ENCODE assay signal across 33 mouse cellular contexts in the genomic region with DNA sequence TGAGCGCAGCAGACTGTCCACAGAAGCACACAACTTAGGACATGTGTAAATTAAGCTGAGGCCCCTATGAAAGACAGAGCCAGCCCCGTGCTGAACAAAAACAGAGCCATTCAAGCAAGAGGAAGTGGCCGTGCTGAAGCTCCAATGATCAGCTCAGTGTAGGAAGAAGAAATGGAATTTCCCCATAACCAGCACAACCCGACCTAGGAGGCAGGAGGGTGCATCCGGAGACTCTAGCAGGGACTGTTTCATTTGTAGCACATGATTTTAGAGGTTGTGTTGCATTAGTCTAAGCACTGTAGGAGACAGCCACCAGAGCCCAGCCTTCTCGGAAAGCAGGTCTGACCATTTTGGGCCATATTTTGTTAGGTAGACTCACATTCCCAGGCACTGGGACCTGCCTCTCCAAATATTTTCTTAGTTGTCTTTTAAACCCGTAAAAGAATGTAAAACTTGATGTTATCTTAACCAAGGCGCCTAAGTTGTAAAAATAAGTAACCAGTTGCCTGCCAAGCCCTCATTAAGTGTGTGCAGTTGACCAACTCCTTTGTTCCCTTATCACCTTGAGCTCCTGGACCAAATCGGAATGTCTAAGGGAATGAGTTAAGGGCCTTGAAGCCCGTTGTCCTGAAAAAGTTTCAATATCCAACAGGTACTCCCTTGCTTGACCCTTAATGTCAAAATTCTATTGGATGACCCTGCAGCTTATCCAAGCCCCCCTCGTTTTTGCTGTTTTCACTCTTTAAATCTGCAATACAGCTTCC. TPM values are rescaled to one million over a fixed set of nuclear protein-coding genes. Genes with fewer than 3 reads are reported as not detected.
A peak's percentile ranks its signal among the peaks of the same experiment; 100 is the strongest.
DNase-seq lines count a peak whose midpoint lies in the region; ATAC-seq lines count a peak whose summit lies in the region.
"Had no signal": no experiment of that assay in that cellular context is flagged by ENCODE, and none has a peak within 500 bp of the region (broad histone marks: within the 10 kb centered on the region; RNA-seq: fewer than 3 reads in every experiment).

No protein-coding gene starts in this region.

- ATAC-seq in kidney, embryonic 15.5 days (replicated peaks; ENCODE audit: low FRiP score) = no peak
- ATAC-seq in lung, embryonic 15.5 days (ENCODE audit: borderline replicate concordance, extremely low read depth, low FRiP score, low TSS enrichment) = peak; percentile 52; the same call in 1 of the 2 replicates
- peak; percentile 58 for ATAC-seq in stomach, embryonic 15.5 days (ENCODE audit: insufficient read depth, low FRiP score, low read depth)
- ATAC-seq: forebrain, postnatal 0 days; hindbrain, postnatal 0 days; midbrain, embryonic 15.5 days had no signal

- WGBS in kidney, embryonic 15.5 days = 40% methylated on average over 11 of the region's 11 CpGs
- WGBS in lung, embryonic 15.5 days = 49% methylated on average over 11 of the region's 11 CpGs
- 65% methylated on average over 11 of the region's 11 CpGs for WGBS in stomach, embryonic 15.5 days

- DNase-seq in heart, adult 11 months = peak; percentile 61
- no peak for DNase-seq in heart, adult 9 months (ENCODE audit: low spot score in 2 of 2)
- DNase-seq in kidney, adult 8-10 months = no peak
- no peak for DNase-seq in lung, postnatal 10 days
- DNase-seq in embryo, embryonic 11 days = no peak
- DNase-seq: adrenal gland, adult 8-10 months; cerebellum, adult 2 months; cerebellum, postnatal 14 days; forebrain, postnatal 0 days; heart, postnatal 36 days; kidney, adult 9 months; retina, postnatal 1 day; right cerebral cortex, postnatal 14 days; thymus, adult 2 months; thymus, postnatal 4 days had no signal

- no peak overlapping the region for H3K4me3 ChIP-seq in kidney, embryonic 15.5 days (replicated peaks)
- no peak overlapping the region for H3K4me3 ChIP-seq in lung, embryonic 15.5 days
- H3K4me3 ChIP-seq in stomach, embryonic 15.5 days (replicated peaks) = no peak overlapping the region
- H3K4me3 ChIP-seq: embryonic facial prominence, embryonic 10.5 days; embryonic facial prominence, embryonic 15.5 days; forebrain, embryonic 12.5 days; hindbrain, embryonic 12.5 days; left cerebral cortex, adult 2 months; limb, embryonic 12.5 days; liver, embryonic 15.5 days; midbrain, embryonic 10.5 days; midbrain, embryonic 15.5 days; neural tube, embryonic 15.5 days had no signal

- no peaks in the 10 kb centered on the region for H3K27me3 ChIP-seq in kidney, embryonic 15.5 days
- H3K27me3 ChIP-seq in lung, embryonic 15.5 days = no peaks in the 10 kb centered on the region
- no peaks in the 10 kb centered on the region for H3K27me3 ChIP-seq in stomach, embryonic 15.5 days (replicated peaks)
- H3K27me3 ChIP-seq: embryonic facial prominence, embryonic 15.5 days; forebrain, embryonic 12.5 days; hindbrain, embryonic 12.5 days; limb, embryonic 12.5 days; liver, embryonic 15.5 days; midbrain, embryonic 15.5 days; neural tube, embryonic 15.5 days had no signal

- no peak overlapping the region for H3K9ac ChIP-seq in kidney, embryonic 15.5 days
- no peak overlapping the region for H3K9ac ChIP-seq in lung, embryonic 15.5 days
- H3K9ac ChIP-seq in stomach, embryonic 15.5 days = no peak overlapping the region
- H3K9ac ChIP-seq: embryonic facial prominence, embryonic 15.5 days; forebrain, embryonic 12.5 days; forebrain, postnatal 0 days; hindbrain, embryonic 12.5 days; limb, embryonic 12.5 days; liver, embryonic 15.5 days; midbrain, embryonic 15.5 days; neural tube, embryonic 15.5 days had no signal

- H3K4me2 ChIP-seq in kidney, embryonic 15.5 days = peak overlapping the region; percentile 17; the same call in 1 of the 2 replicates
- peak overlapping the region; percentile 6; the same call in 1 of the 2 replicates for H3K4me2 ChIP-seq in lung, embryonic 15.5 days
- H3K4me2 ChIP-seq in stomach, embryonic 15.5 days = no peak overlapping the region
- H3K4me2 ChIP-seq: embryonic facial prominence, embryonic 15.5 days; forebrain, embryonic 12.5 days; heart, embryonic 11.5 days; hindbrain, embryonic 12.5 days; limb, embryonic 12.5 days; liver, embryonic 15.5 days; midbrain, embryonic 15.5 days; neural tube, embryonic 15.5 days had no signal

- H3K4me1 ChIP-seq in kidney, embryonic 15.5 days = peaks cover 17% of the 10 kb centered on the region
- no peaks in the 10 kb centered on the region for H3K4me1 ChIP-seq in lung, embryonic 15.5 days
- no peaks in the 10 kb centered on the region for H3K4me1 ChIP-seq in stomach, embryonic 15.5 days
- H3K4me1 ChIP-seq: embryonic facial prominence, embryonic 10.5 days; embryonic facial prominence, embryonic 15.5 days; forebrain, embryonic 12.5 days; hindbrain, embryonic 12.5 days; limb, embryonic 12.5 days; liver, embryonic 15.5 days; midbrain, embryonic 10.5 days; midbrain, embryonic 15.5 days; neural tube, embryonic 15.5 days had no signal

- H3K9me3 ChIP-seq in kidney, embryonic 15.5 days (replicated peaks) = no peaks in the 10 kb centered on the region
- no peaks in the 10 kb centered on the region for H3K9me3 ChIP-seq in lung, embryonic 15.5 days
- no peaks in the 10 kb centered on the region for H3K9me3 ChIP-seq in stomach, embryonic 15.5 days
- H3K9me3 ChIP-seq: embryonic facial prominence, embryonic 10.5 days; embryonic facial prominence, embryonic 15.5 days; hindbrain, embryonic 12.5 days; liver, embryonic 15.5 days; midbrain, embryonic 10.5 days; midbrain, embryonic 15.5 days; neural tube, embryonic 15.5 days had no signal

- H3K27ac ChIP-seq in kidney, embryonic 15.5 days = no peak overlapping the region; the same call in 1 of the 2 replicates
- peak overlapping the region; percentile 82 for H3K27ac ChIP-seq in lung, embryonic 15.5 days
- no peak overlapping the region for H3K27ac ChIP-seq in stomach, embryonic 15.5 days
- H3K27ac ChIP-seq: embryonic facial prominence, embryonic 10.5 days; embryonic facial prominence, embryonic 15.5 days; forebrain, embryonic 12.5 days; hindbrain, embryonic 12.5 days; hindbrain, postnatal 0 days; left cerebral cortex, adult 2 months; limb, embryonic 12.5 days; liver, embryonic 15.5 days; midbrain, embryonic 10.5 days; midbrain, embryonic 15.5 days; neural tube, embryonic 15.5 days had no signal

- H3K36me3 ChIP-seq in kidney, embryonic 15.5 days = no peaks in the 10 kb centered on the region
- H3K36me3 ChIP-seq in lung, embryonic 15.5 days = no peaks in the 10 kb centered on the region
- H3K36me3 ChIP-seq in stomach, embryonic 15.5 days = no peaks in the 10 kb centered on the region
- H3K36me3 ChIP-seq: embryonic facial prominence, embryonic 10.5 days; embryonic facial prominence, embryonic 15.5 days; forebrain, embryonic 12.5 days; hindbrain, embryonic 12.5 days; limb, embryonic 12.5 days; liver, embryonic 15.5 days; midbrain, embryonic 10.5 days; midbrain, embryonic 15.5 days; neural tube, embryonic 15.5 days had no signal

RNA-seq across cellular contexts. Expression of a gene that starts 35.2 kb away (rescaled TPM):
- not detected in 2 replicates for polyA plus RNA-seq in kidney, embryonic 15.5 days (2015; fragmentation: Nextera tagmentation; extraction: Ambion mirVana)
- not detected in 2 replicates for polyA plus RNA-seq in lung, embryonic 15.5 days (2015; fragmentation: Nextera tagmentation; extraction: Ambion mirVana)
- polyA plus RNA-seq in stomach, embryonic 15.5 days (2015; fragmentation: Nextera tagmentation; extraction: Ambion mirVana) = 0.26 TPM in 1 of 2 replicates, not detected in the other
- polyA plus RNA-seq: embryonic facial prominence, embryonic 10.5 days; embryonic facial prominence, embryonic 15.5 days; forebrain, embryonic 12.5 days; forebrain, postnatal 0 days; heart, embryonic 11.5 days; heart, embryonic 16.5 days; hindbrain, embryonic 12.5 days; hindbrain, postnatal 0 days; limb, embryonic 12.5 days; liver, adult 2 months; liver, embryonic 15.5 days; midbrain, embryonic 10.5 days; midbrain, embryonic 15.5 days; neural tube, embryonic 15.5 days; small intestine, adult 2 months had no signal
